Mouse (Mus musculus): ENCODE measurements around the gene Homer1.

DNA sequence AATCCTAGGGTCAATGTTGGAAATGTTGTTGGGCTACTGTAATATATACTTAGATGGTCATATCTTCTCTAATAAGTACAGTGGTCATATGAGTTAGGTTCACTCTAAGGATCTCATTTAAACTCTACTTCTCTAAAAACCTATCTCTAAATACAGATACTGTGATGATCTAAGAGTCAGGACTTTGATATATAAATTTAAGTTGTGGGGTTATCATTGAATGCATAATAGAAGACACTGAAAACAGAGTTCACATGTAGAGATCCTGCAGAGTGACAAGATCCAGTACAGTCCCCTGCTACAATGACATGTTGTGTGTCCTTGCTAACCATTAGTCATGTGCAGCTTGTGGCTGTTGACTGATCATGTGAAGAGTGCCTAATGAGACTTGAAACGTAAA is 85.7 kb downstream of the Homer1 start:
- TF ChIP-seq CTCF (IDR thresholded peaks at IDR 0.05; ENCODE audit: insufficient read depth, low read depth, low read length): no peak
- TF ChIP-seq POLR2A (IDR thresholded peaks at IDR 0.05; ENCODE audit: insufficient read depth, low read depth, low read length): no peak
